Mouse (Mus musculus): ENCODE measurements at regions not wholly inside any gene's neighbourhood (a gene's known extent, or its start where the extent isn't known, plus 50 kb on each side); places are given as distances from the start of the nearest gene placed in this dataset.

GRCm38 (mm10) chr8:126712749-126713148 is 119.0 kb upstream of the Irf2bp2 start:
- TF ChIP-seq POLR2A (IDR thresholded peaks at IDR 0.05; ENCODE audit: low read depth, low read length): no peak
- TF ChIP-seq CTCF (IDR thresholded peaks at IDR 0.05; ENCODE audit: borderline replicate concordance, insufficient read depth, low read length): no peak

All from embryonic fibroblast, embryonic 13.5 days (primary cell).